Mouse (Mus musculus): Measurements from ENCODE around the gene Tnfrsf8. TPM values are rescaled to one million over a fixed set of nuclear protein-coding genes. Genes with fewer than 3 reads are reported as not detected.
"Not testable (repeated sequence)": the region's sequence is repeated elsewhere in the genome, so short reads cannot be mapped to it uniquely, and the experiment has no call there.

The Tnfrsf8 gene
- 1.5 TPM in 2 replicates for polyA plus RNA-seq (2012; rRNA removed)

DNA sequence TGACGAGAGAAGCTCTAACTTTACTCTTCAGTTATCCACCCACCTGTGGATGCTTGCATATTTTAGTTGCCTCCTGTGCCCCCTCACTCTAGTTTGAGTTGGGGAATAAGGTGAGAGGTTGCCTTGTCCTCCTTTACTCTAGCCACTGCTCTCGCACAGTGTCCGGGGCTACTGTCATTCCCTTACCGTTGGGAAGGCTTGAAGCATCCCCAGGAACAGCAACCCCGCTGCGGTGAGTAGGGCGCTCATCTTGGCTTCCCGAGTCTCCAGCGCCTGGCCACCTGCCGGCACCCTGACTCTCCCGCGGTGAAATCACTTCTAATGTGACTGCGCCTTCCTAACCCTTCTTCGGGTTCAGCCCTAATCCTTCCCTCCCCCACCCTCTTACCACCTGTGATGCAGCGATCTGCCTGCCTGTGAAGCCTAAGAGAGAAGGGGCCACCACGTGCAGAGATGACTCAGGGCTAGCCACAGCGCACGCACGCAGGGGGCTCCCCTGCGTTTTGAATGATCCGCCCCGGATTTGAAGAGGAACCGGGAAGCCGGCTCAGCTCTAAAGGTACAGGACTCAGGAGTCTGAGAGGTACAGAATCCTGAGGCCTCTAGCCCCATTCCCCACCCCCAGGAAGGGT lies at the start of gene Tnfrsf8:
Gene Tnfrsf8 (minus strand): TSS at position 329 of the 632 bp plus-strand sequence.
- no peak within 1 kb of the TSS for H3K4me3 ChIP-seq (ENCODE audit: control insufficient read depth, low read depth, low read length)
- TF ChIP-seq CTCF (IDR thresholded peaks at IDR 0.05; ENCODE audit: control insufficient read depth, insufficient read depth, insufficient replicate concordance, low read depth, low read length) (no peak), POLR2A (IDR thresholded peaks at IDR 0.05; ENCODE audit: control insufficient read depth, low read depth, low read length) (no peak)
- H3K4me1 ChIP-seq (ENCODE audit: control insufficient read depth, insufficient read depth, low read length): no peaks in the 10 kb centered on the region
- no peak within 1 kb of the TSS for H3K27ac ChIP-seq (ENCODE audit: control insufficient read depth, insufficient read depth, low read depth, low read length)
- H3K27me3 ChIP-seq (ENCODE audit: control insufficient read depth, insufficient read depth, low read length): no peaks in the 10 kb centered on the region
- H3K36me3 ChIP-seq (ENCODE audit: control insufficient read depth, insufficient read depth, low read length): no peaks in the 10 kb centered on the region

DNA sequence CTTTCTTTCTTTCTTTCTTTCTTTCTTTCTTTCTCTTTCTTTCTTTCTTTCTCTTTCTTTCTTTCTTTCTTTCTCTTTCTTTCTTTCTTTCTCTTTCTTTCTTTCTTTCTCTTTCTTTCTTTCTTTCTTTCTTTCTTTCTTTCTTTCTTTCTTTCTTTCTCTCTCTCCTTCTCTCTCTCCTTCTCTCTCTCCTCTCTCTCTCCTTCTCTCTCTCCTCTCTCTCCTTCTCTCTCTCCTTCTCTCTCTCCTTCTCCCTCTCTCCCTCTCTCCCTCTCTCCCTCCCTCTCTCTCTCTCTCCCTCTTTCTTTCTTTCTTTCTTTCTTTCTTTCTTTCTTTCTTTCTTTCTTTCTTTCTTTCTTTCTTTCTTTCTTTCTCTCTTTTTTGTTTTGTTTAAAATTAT lies 46.7 kb upstream of the Tnfrsf8 start:
- not testable (repeated sequence) for H3K4me1 ChIP-seq (ENCODE audit: control insufficient read depth, insufficient read depth, low read length); H3K27me3 ChIP-seq (ENCODE audit: control insufficient read depth, insufficient read depth, low read length); H3K36me3 ChIP-seq (ENCODE audit: control insufficient read depth, insufficient read depth, low read length); H3K4me3 ChIP-seq (ENCODE audit: control insufficient read depth, low read depth, low read length); H3K27ac ChIP-seq (ENCODE audit: control insufficient read depth, insufficient read depth, low read depth, low read length)

DNA sequence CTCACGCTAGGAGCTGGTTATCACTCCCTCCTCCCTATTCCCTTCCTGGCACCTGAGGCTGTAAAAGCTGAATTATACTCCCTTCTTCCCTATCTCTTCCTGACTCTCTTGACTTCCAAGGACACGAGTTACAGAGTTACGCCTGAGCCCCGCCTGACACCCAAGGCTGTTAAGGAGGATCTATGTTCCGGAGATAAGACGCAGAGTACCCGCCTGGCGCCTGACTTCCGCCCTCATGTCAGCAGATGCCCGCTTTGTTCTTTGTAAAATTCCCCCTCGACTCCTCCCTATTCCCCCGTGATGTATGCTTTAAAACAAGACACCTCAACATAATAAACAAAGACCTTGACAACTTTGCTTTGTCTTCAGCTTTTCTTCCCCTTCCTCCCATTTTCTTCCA lies 46.1 kb upstream of the Tnfrsf8 start:
- no peaks in the 10 kb centered on the region; the same call in 1 of the 2 replicates for H3K4me1 ChIP-seq (ENCODE audit: control insufficient read depth, insufficient read depth, low read length)
- no peaks in the 10 kb centered on the region for H3K36me3 ChIP-seq (ENCODE audit: control insufficient read depth, insufficient read depth, low read length)
- peak overlapping the region; percentile 13; the same call in 1 of the 2 replicates for H3K27ac ChIP-seq (ENCODE audit: control insufficient read depth, insufficient read depth, low read depth, low read length)
- H3K27me3 ChIP-seq (ENCODE audit: control insufficient read depth, insufficient read depth, low read length): no peaks in the 10 kb centered on the region
- TF ChIP-seq CTCF (IDR thresholded peaks at IDR 0.05; ENCODE audit: control insufficient read depth, insufficient read depth, insufficient replicate concordance, low read depth, low read length) (no peak), POLR2A (IDR thresholded peaks at IDR 0.05; ENCODE audit: control insufficient read depth, low read depth, low read length) (no peak)
- H3K4me3 ChIP-seq (ENCODE audit: control insufficient read depth, low read depth, low read length): no peak overlapping the region

DNA sequence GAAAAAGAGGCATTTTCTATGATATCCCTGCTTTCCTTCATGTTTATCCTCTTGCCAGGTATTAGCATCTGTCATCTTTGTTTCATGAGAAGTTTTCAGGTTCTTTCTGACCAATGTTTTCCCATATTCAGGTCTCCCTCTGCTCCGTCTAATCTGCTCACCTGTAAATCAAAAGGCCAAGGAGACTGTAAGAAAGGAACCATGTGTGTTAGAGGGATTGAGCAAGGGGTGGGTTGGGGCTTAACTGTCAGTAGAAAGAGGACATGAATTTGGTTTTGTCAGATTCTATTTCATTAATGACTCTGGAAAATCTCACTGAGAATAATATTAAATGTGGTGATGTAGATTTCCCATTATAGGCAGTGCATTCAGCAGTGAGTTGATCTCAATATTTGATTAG lies 45.6 kb upstream of the Tnfrsf8 start:
- no peaks in the 10 kb centered on the region; the same call in 1 of the 2 replicates for H3K4me1 ChIP-seq (ENCODE audit: control insufficient read depth, insufficient read depth, low read length)
- no peak for TF ChIP-seq CTCF (IDR thresholded peaks at IDR 0.05; ENCODE audit: control insufficient read depth, insufficient read depth, insufficient replicate concordance, low read depth, low read length)
- TF ChIP-seq POLR2A (IDR thresholded peaks at IDR 0.05; ENCODE audit: control insufficient read depth, low read depth, low read length): no peak
- no peaks in the 10 kb centered on the region for H3K27me3 ChIP-seq (ENCODE audit: control insufficient read depth, insufficient read depth, low read length)

DNA sequence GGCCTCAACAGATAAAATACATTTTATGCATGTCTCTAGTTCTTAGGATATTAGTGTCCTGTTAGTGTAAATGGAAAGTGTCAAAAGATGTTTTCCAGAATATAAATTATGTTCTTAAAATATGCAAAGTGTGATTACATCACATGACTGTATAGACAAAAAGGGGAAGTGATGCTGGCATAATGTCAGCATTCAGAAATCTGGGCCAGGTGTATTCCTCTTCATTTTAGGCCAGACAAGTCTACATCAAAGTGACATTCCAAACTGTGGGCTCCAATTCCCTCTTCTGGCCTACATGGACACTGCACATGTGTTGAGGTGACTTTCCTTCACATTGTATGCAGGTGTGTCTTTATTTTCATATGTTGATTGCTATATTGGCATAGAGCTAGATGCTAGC lies 41.3 kb upstream of the Tnfrsf8 start:
- Histone ChIP-seq H3K36me3 (ENCODE audit: control insufficient read depth, insufficient read depth, low read length) (no peaks in the 10 kb centered on the region), H3K4me1 (ENCODE audit: control insufficient read depth, insufficient read depth, low read length) (no peaks in the 10 kb centered on the region; the same call in 1 of the 2 replicates), H3K27me3 (ENCODE audit: control insufficient read depth, insufficient read depth, low read length) (no peaks in the 10 kb centered on the region), H3K27ac (ENCODE audit: control insufficient read depth, insufficient read depth, low read depth, low read length) (no peak overlapping the region), H3K4me3 (ENCODE audit: control insufficient read depth, low read depth, low read length) (no peak overlapping the region)
- no peak for TF ChIP-seq CTCF (IDR thresholded peaks at IDR 0.05; ENCODE audit: control insufficient read depth, insufficient read depth, insufficient replicate concordance, low read depth, low read length)
- no peak for TF ChIP-seq POLR2A (IDR thresholded peaks at IDR 0.05; ENCODE audit: control insufficient read depth, low read depth, low read length)

More for the DNA sequence above, 45.6 kb upstream of the Tnfrsf8 start:
- no peaks in the 10 kb centered on the region for H3K36me3 ChIP-seq (ENCODE audit: control insufficient read depth, insufficient read depth, low read length)
- H3K4me3 ChIP-seq (ENCODE audit: control insufficient read depth, low read depth, low read length): no peak overlapping the region
- H3K27ac ChIP-seq (ENCODE audit: control insufficient read depth, insufficient read depth, low read depth, low read length): 0 out of 2 replicates have a peak overlapping the region, but pooled peaks have one; percentile 62

DNA sequence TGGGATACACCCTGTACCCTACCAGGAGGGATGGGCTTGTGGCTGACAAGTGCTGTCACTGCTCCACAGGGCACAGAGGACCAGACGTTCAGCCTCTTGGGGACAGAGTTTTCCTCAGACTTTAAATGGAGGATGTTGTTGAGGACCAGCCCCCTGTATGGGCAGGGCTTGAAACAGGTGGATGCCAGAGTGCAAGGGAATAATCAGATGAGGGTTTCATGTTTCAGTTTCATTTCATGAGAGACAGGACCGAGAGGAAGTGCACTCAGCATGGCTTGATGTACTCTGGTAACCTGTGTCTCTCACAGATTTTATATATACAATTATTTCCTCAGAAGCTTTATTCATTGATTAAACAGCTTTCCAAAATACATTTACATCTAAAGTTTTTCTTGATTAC lies 38.9 kb upstream of the Tnfrsf8 start:
- Histone ChIP-seq H3K36me3 (ENCODE audit: control insufficient read depth, insufficient read depth, low read length) (no peaks in the 10 kb centered on the region), H3K27ac (ENCODE audit: control insufficient read depth, insufficient read depth, low read depth, low read length) (no peak overlapping the region), H3K27me3 (ENCODE audit: control insufficient read depth, insufficient read depth, low read length) (no peaks in the 10 kb centered on the region), H3K4me1 (ENCODE audit: control insufficient read depth, insufficient read depth, low read length) (no peaks in the 10 kb centered on the region), H3K4me3 (ENCODE audit: control insufficient read depth, low read depth, low read length) (no peak overlapping the region)
- no peak for TF ChIP-seq POLR2A (IDR thresholded peaks at IDR 0.05; ENCODE audit: control insufficient read depth, low read depth, low read length)
- no peak for TF ChIP-seq CTCF (IDR thresholded peaks at IDR 0.05; ENCODE audit: control insufficient read depth, insufficient read depth, insufficient replicate concordance, low read depth, low read length)

DNA sequence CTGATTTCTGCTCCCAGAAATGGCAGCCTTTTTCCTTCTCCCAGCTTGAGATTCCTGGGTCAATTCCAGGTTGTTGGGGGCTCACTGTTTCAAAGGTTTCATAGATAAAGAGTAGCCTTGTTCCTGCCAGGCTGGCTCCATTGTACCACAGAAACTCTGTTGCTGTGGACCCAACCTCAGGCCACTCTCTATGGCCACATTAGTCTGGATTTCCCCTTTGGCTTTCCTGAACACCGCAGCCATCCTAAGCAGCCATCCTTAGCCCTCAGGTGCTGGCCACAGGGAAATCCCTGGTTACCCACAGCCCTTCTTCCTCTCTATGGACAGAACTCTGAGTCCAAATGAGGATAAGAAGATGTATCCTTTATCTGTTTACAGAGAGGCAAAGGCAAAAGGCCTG lies 30.0 kb upstream of the Tnfrsf8 start:
- H3K36me3 ChIP-seq (ENCODE audit: control insufficient read depth, insufficient read depth, low read length): no peaks in the 10 kb centered on the region
- H3K4me1 ChIP-seq (ENCODE audit: control insufficient read depth, insufficient read depth, low read length): no peaks in the 10 kb centered on the region
- no peak overlapping the region for H3K27ac ChIP-seq (ENCODE audit: control insufficient read depth, insufficient read depth, low read depth, low read length)
- H3K4me3 ChIP-seq (ENCODE audit: control insufficient read depth, low read depth, low read length): no peak overlapping the region
- no peaks in the 10 kb centered on the region for H3K27me3 ChIP-seq (ENCODE audit: control insufficient read depth, insufficient read depth, low read length)
- TF ChIP-seq CTCF (IDR thresholded peaks at IDR 0.05; ENCODE audit: control insufficient read depth, insufficient read depth, insufficient replicate concordance, low read depth, low read length) (no peak), POLR2A (IDR thresholded peaks at IDR 0.05; ENCODE audit: control insufficient read depth, low read depth, low read length) (no peak)
